ENCODE assay signal across 12 mouse cellular contexts in the genomic region with DNA sequence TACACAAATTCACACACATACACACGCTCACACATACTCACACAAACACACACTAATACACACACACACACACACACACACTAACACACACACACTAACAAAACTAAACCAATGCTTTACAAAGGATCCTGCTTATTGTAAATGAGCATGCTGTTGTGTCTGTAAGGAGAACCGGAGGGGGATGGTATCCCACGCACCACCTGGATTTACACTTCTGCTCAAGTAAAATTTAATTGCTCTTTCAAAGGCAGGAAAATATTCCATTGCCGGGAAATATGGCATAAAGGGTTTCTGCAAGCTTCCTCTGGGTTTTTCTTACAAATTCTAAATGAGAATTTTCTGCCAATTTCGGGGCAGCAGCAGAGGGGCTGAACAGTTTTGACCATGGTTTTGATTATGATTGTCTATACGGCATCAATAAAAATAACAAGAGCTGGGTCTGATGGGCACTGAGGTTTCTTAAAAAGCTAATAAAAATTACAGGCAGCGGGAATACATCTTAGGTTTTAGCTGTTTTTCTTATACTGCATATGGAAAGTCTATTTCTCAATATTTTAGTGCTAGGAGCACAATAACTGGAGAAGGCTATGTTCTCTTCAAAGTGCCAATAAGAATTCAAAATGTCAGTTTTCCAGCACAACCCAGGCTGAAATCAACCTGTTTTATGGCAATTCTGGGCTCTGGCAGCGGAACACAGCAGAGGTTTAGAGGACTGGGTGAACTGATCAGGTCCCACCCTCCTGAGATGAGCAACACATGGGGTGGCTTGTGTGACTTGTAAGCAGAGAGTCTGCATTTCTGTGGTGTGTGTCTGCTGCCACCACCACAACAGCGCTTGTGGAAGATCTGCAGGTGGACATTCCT.
DNase-seq lines count a peak whose midpoint lies in the region; ATAC-seq and TF ChIP-seq lines count a peak whose summit lies in the region.
"Had no signal": no experiment of that assay in that cellular context is flagged by ENCODE, and none has a peak within 500 bp of the region (broad histone marks: within the 10 kb centered on the region; RNA-seq: fewer than 3 reads in every experiment).

No protein-coding gene starts in this region.

- no peak overlapping the region; the same call in 1 of the 2 replicates for H3K4me3 ChIP-seq in gastrocnemius, adult 2 months
- H3K4me3 ChIP-seq in midbrain, embryonic 11.5 days (ENCODE audit: low read depth, low read length) = no peak overlapping the region
- H3K4me3 ChIP-seq in midbrain, embryonic 10.5 days = no peak overlapping the region
- H3K4me3 ChIP-seq in midbrain, embryonic 15.5 days = no peak overlapping the region
- H3K4me3 ChIP-seq: embryonic facial prominence, embryonic 12.5 days; forebrain, embryonic 13.5 days had no signal

- intact Hi-C loops in gastrocnemius, adult 2 months (cut with DNase I) = no loop called here

- no peak for ATAC-seq in midbrain, embryonic 11.5 days (ENCODE audit: low FRiP score)
- no peak for ATAC-seq in midbrain, embryonic 15.5 days (replicated peaks)
- ATAC-seq: forebrain, embryonic 13.5 days had no signal

- H3K36me3 ChIP-seq in midbrain, embryonic 11.5 days (ENCODE audit: control insufficient read depth, insufficient read depth, low read length) = no peaks in the 10 kb centered on the region
- no peaks in the 10 kb centered on the region for H3K36me3 ChIP-seq in midbrain, embryonic 10.5 days
- H3K36me3 ChIP-seq in midbrain, embryonic 15.5 days (replicated peaks) = no peaks in the 10 kb centered on the region
- H3K36me3 ChIP-seq: embryonic facial prominence, embryonic 12.5 days had no signal

- DNase-seq in gastrocnemius, adult 2 months = no peak
- no peak for DNase-seq in gastrocnemius, adult 8-10 months (ENCODE audit: low spot score in 2 of 2)
- DNase-seq in midbrain, embryonic 11.5 days (ENCODE audit: low spot score, missing footprints) = peak; percentile 61
- DNase-seq in midbrain, embryonic 10.5 days (ENCODE audit: low spot score) = no peak
- peak; percentile 67 for DNase-seq in layer of hippocampus, adult 9-10 months (ENCODE audit: low spot score)
- DNase-seq in right cerebral cortex, postnatal 25 days = peak; percentile 55
- DNase-seq: cerebellum, postnatal 14 days; kidney, postnatal 10 days; lung, adult 2 months had no signal

- H3K9me3 ChIP-seq in midbrain, embryonic 11.5 days (ENCODE audit: control insufficient read depth, low read length) = no peaks in the 10 kb centered on the region
- H3K9me3 ChIP-seq in midbrain, embryonic 10.5 days (replicated peaks) = peaks cover 7% of the 10 kb centered on the region; the same call in 1 of the 2 replicates
- peaks cover 5% of the 10 kb centered on the region; the same call in 1 of the 2 replicates for H3K9me3 ChIP-seq in midbrain, embryonic 15.5 days
- H3K9me3 ChIP-seq: embryonic facial prominence, embryonic 12.5 days; forebrain, embryonic 13.5 days had no signal

- H3K9ac ChIP-seq in midbrain, embryonic 11.5 days (ENCODE audit: low read length) = no peak overlapping the region
- H3K9ac ChIP-seq in midbrain, embryonic 15.5 days = no peak overlapping the region
- H3K9ac ChIP-seq: embryonic facial prominence, embryonic 12.5 days; forebrain, embryonic 13.5 days had no signal

- no peaks in the 10 kb centered on the region for H3K4me1 ChIP-seq in midbrain, embryonic 11.5 days (ENCODE audit: control insufficient read depth, insufficient read depth, low read length)
- H3K4me1 ChIP-seq in midbrain, embryonic 10.5 days = peaks cover under 1% of the 10 kb centered on the region; the same call in 1 of the 2 replicates
- no peaks in the 10 kb centered on the region for H3K4me1 ChIP-seq in midbrain, embryonic 15.5 days
- H3K4me1 ChIP-seq: forebrain, embryonic 13.5 days had no signal

- 0 out of 2 replicates have a peak overlapping the region, but pooled peaks have one; percentile 9 for H3K27ac ChIP-seq in gastrocnemius, adult 2 months
- no peak overlapping the region for H3K27ac ChIP-seq in midbrain, embryonic 11.5 days (ENCODE audit: low read depth, low read length)
- H3K27ac ChIP-seq in midbrain, embryonic 10.5 days (replicated peaks) = no peak overlapping the region
- no peak overlapping the region for H3K27ac ChIP-seq in midbrain, embryonic 15.5 days
- H3K27ac ChIP-seq: embryonic facial prominence, embryonic 12.5 days; forebrain, embryonic 13.5 days had no signal

- TF ChIP-seq CTCF in gastrocnemius, adult 2 months (IDR thresholded peaks at IDR 0.05) = no peak

- no peaks in the 10 kb centered on the region for H3K27me3 ChIP-seq in midbrain, embryonic 11.5 days (ENCODE audit: control insufficient read depth, insufficient read depth, low read length)
- no peaks in the 10 kb centered on the region for H3K27me3 ChIP-seq in midbrain, embryonic 10.5 days (ENCODE audit: low read depth, poor library complexity, severe bottlenecking)
- no peaks in the 10 kb centered on the region for H3K27me3 ChIP-seq in midbrain, embryonic 15.5 days (replicated peaks)
- H3K27me3 ChIP-seq: embryonic facial prominence, embryonic 12.5 days; forebrain, embryonic 13.5 days had no signal

- H3K4me2 ChIP-seq in midbrain, embryonic 11.5 days = no peak overlapping the region
- H3K4me2 ChIP-seq in midbrain, embryonic 15.5 days = no peak overlapping the region
- H3K4me2 ChIP-seq: embryonic facial prominence, embryonic 12.5 days; forebrain, embryonic 13.5 days had no signal

- 89% methylated on average over 9 of the region's 9 CpGs for WGBS in midbrain, embryonic 11.5 days
- WGBS in midbrain, embryonic 10.5 days = 92% methylated on average over 9 of the region's 9 CpGs
- 87% methylated on average over 9 of the region's 9 CpGs for WGBS in midbrain, embryonic 15.5 days

Comparison
In these comparisons a context has a peak if more than half of its experiments do, and no peak if none do; other contexts are left out.
1. DNase-seq: peak in midbrain, embryonic 11.5 days (single experiment), layer of hippocampus, adult 9-10 months (single experiment) and right cerebral cortex, postnatal 25 days (single experiment); none in gastrocnemius, adult 2 months (single experiment), gastrocnemius, adult 8-10 months (0 of 2) and midbrain, embryonic 10.5 days (single experiment).